Mouse (Mus musculus) MEL (cell line): ENCODE data around the gene Ccs. TPM values are rescaled to one million over a fixed set of nuclear protein-coding genes. Genes with fewer than 3 reads are reported as not detected.
A peak's percentile ranks its signal among the peaks of the same experiment; 100 is the strongest.

Source experiments
- DNase-seq: peaks from one replicate; pipeline ENCODE4 v3.0.0; 2011; ENCODE audit warnings: low read depth, low spot score
- H3K27ac ChIP-seq: 2 replicates; pipeline ENCODE4 v1.5.1; 2012; ENCODE audit warnings: low read depth, mild to moderate bottlenecking, control low read depth, low read length, moderate library complexity; ENCODE audit not compliant: control insufficient read depth
- H3K27me3 ChIP-seq, 2 experiments: fragments of 150-350 bp in 1 of 2; sonication (generic) in 1 of 2; 2 replicates each; pipeline ENCODE4 v1.6.1; 2012; ENCODE audit warnings: low read length in 2 of 2, mild to moderate bottlenecking in 2 of 2, improper control_type of control experiment in 1 of 2, moderate library complexity in 1 of 2; ENCODE audit not compliant: insufficient read depth in 2 of 2, control insufficient read depth in 1 of 2
- H3K36me3 ChIP-seq, 2 experiments: 2 replicates each; pipeline ENCODE4 v1.6.1; 2012 to 2014; ENCODE audit warnings: low read length in 2 of 2, improper control_type of control experiment in 1 of 2, inconsistent platforms in 1 of 2, mild to moderate bottlenecking in 1 of 2; ENCODE audit not compliant: insufficient read depth in 2 of 2, control insufficient read depth in 1 of 2
- H3K4me1 ChIP-seq, 2 experiments: fragments of 150-350 bp in 1 of 2; sonication (generic) in 1 of 2; 2 replicates each; pipeline ENCODE4 v1.6.1; 2012; ENCODE audit warnings: low read length in 2 of 2, improper control_type of control experiment in 1 of 2, mild to moderate bottlenecking in 1 of 2; ENCODE audit not compliant: insufficient read depth in 2 of 2, control insufficient read depth in 1 of 2
- H3K4me3 ChIP-seq, 2 experiments: fragments of 150-350 bp in 1 of 2; sonication (generic) in 1 of 2; 2 replicates each; pipeline ENCODE4 v1.5.1; 2012; ENCODE audit warnings: low read depth in 2 of 2, low read length in 2 of 2, mild to moderate bottlenecking in 2 of 2, moderate library complexity in 2 of 2, control low read depth in 1 of 2, improper control_type of control experiment in 1 of 2; ENCODE audit not compliant: control insufficient read depth in 1 of 2, insufficient read depth in 1 of 2
- H3K79me2 ChIP-seq: 2 replicates; pipeline ENCODE4 v1.6.1; 2012; ENCODE audit warnings: mild to moderate bottlenecking, low read length, moderate library complexity; ENCODE audit not compliant: control insufficient read depth, poor library complexity, insufficient read depth
- H3K9ac ChIP-seq: 2 replicates; pipeline ENCODE4 v1.6.1; 2012; ENCODE audit warnings: low read depth, mild to moderate bottlenecking, control low read depth, low read length, moderate library complexity; ENCODE audit not compliant: control insufficient read depth, poor library complexity, severe bottlenecking
- H3K9me3 ChIP-seq: fragments of 150-350 bp; sonication (generic); replicated peaks from 2 replicates; pipeline ENCODE4 v1.6.1; 2012; ENCODE audit warnings: mild to moderate bottlenecking, low read length, improper control_type of control experiment, moderate library complexity; ENCODE audit not compliant: insufficient read depth
- BHLHE40 ChIP-seq: IDR thresholded peaks from 2 replicates; pipeline ENCODE4 v1.6.1; 2012; ENCODE audit warnings: low read depth, mild to moderate bottlenecking, inconsistent platforms, low read length, improper control_type of control experiment, borderline replicate concordance
- CTCF ChIP-seq, 3 experiments: IDR thresholded peaks in 2 of 3; conservative IDR thresholded peaks in 1 of 3; 2 replicates each; pipeline ENCODE4 v1.5.1; 2011 to 2012; ENCODE audit warnings: low read length in 3 of 3, low read depth in 2 of 3, mild to moderate bottlenecking in 2 of 3, improper control_type of control experiment in 1 of 3, inconsistent platforms in 1 of 3, mixed read lengths in 1 of 3, moderate library complexity in 1 of 3; ENCODE audit not compliant: control insufficient read depth in 1 of 3, insufficient read depth in 1 of 3, poor library complexity in 1 of 3, severe bottlenecking in 1 of 3
- E2F4 ChIP-seq: IDR thresholded peaks from 2 replicates; pipeline ENCODE4 v1.6.1; 2011; ENCODE audit warnings: low read depth, low read length, improper control_type of control experiment, borderline replicate concordance
- HCFC1 ChIP-seq: IDR thresholded peaks from 2 replicates; pipeline ENCODE4 v1.6.1; 2012; ENCODE audit warnings: low read depth, mild to moderate bottlenecking, inconsistent platforms, low read length, improper control_type of control experiment, moderate library complexity
- JUND ChIP-seq: IDR thresholded peaks from 2 replicates; pipeline ENCODE4 v1.6.1; 2011; ENCODE audit warnings: low read depth, mild to moderate bottlenecking, improper control_type of control experiment, low read length
- MAFK ChIP-seq: IDR thresholded peaks from 2 replicates; pipeline ENCODE4 v1.6.1; 2011; ENCODE audit warnings: low read depth, mild to moderate bottlenecking, low read length, improper control_type of control experiment, borderline replicate concordance
- MAZ ChIP-seq: IDR thresholded peaks from 2 replicates; pipeline ENCODE4 v1.6.1; 2012; ENCODE audit warnings: low read depth, mild to moderate bottlenecking, inconsistent platforms, low read length, improper control_type of control experiment
- MEF2A ChIP-seq: IDR thresholded peaks from 2 replicates; pipeline ENCODE4 v1.6.1; 2014; ENCODE audit warnings: low read depth, mild to moderate bottlenecking, inconsistent platforms, low read length, improper control_type of control experiment; ENCODE audit not compliant: poor library complexity, insufficient replicate concordance, severe bottlenecking; ENCODE audit errors: extremely low read depth
- MYB ChIP-seq: IDR thresholded peaks from 2 replicates; pipeline ENCODE4 v1.6.1; 2011; ENCODE audit warnings: mild to moderate bottlenecking, low read depth, low read length, improper control_type of control experiment
- NELFE ChIP-seq: IDR thresholded peaks from 2 replicates; pipeline ENCODE4 v1.6.1; 2011; ENCODE audit warnings: low read depth, low read length, improper control_type of control experiment
- NRF1 ChIP-seq: IDR thresholded peaks from 2 replicates; pipeline ENCODE4 v1.6.1; 2014; ENCODE audit warnings: low read depth, mild to moderate bottlenecking, inconsistent platforms, low read length, improper control_type of control experiment, moderate library complexity; ENCODE audit not compliant: poor library complexity, insufficient read depth, severe bottlenecking
- POLR2A ChIP-seq, 2 experiments: IDR thresholded peaks; 2 replicates each; pipeline ENCODE4 v1.6.1; 2011 to 2012; ENCODE audit warnings: low read length in 2 of 2, mild to moderate bottlenecking in 2 of 2, control low read depth in 1 of 2, improper control_type of control experiment in 1 of 2, low read depth in 1 of 2, moderate library complexity in 1 of 2; ENCODE audit not compliant: control insufficient read depth in 1 of 2, insufficient read depth in 1 of 2, poor library complexity in 1 of 2
- RAD21 ChIP-seq: IDR thresholded peaks from 2 replicates; pipeline ENCODE4 v1.6.1; 2011; ENCODE audit warnings: mild to moderate bottlenecking, low read depth, low read length, improper control_type of control experiment
- SIN3A ChIP-seq: IDR thresholded peaks from 2 replicates; pipeline ENCODE4 v1.6.1; 2012; ENCODE audit warnings: low read length, improper control_type of control experiment, inconsistent platforms
- SMC3 ChIP-seq: IDR thresholded peaks from 2 replicates; pipeline ENCODE4 v1.6.1; 2011; ENCODE audit warnings: low read depth, low read length, improper control_type of control experiment
- TAL1 ChIP-seq: IDR thresholded peaks from 2 replicates; pipeline ENCODE4 v1.6.1; 2012; ENCODE audit warnings: mild to moderate bottlenecking, inconsistent platforms, low read length, moderate library complexity, mixed read lengths
- TCF12 ChIP-seq: IDR thresholded peaks from 2 replicates; pipeline ENCODE4 v1.6.1; 2014; ENCODE audit warnings: low read depth, mild to moderate bottlenecking, inconsistent platforms, low read length, improper control_type of control experiment, moderate library complexity
- UBTF ChIP-seq: IDR thresholded peaks from 2 replicates; pipeline ENCODE4 v1.6.1; 2012; ENCODE audit warnings: low read depth, mild to moderate bottlenecking, inconsistent platforms, low read length, improper control_type of control experiment, moderate library complexity, borderline replicate concordance; ENCODE audit not compliant: insufficient read depth
- ZNF384 ChIP-seq: IDR thresholded peaks from 2 replicates; pipeline ENCODE4 v1.6.1; 2012; ENCODE audit warnings: low read depth, mild to moderate bottlenecking, inconsistent platforms, low read length, improper control_type of control experiment
- polyA plus RNA-seq, 2 experiments: library from polyadenylated mRNA; stranded (reverse) in 1 of 2; unstranded in 1 of 2; fragments of >175 nt in 1 of 2; fragments of >200 nt in 1 of 2; gene quantifications; 2 replicates each; pipeline versions ENCODE4 v1.2.1 to v1.2.4; 2012; ENCODE audit warnings: low replicate concordance in 2 of 2, low read depth in 1 of 2; ENCODE audit not compliant: insufficient read length in 2 of 2, insufficient read depth in 1 of 2, missing spikeins in 1 of 2
- total RNA-seq: library from RNA; depleted of rRNA; stranded (reverse); fragments of 300-350 nt; gene quantifications from 2 replicates; pipeline ENCODE4 v1.2.3, GENCODE M21; 2012

Gene Ccs
- total and polyA plus RNA-seq, 3 experiments: 48.3 to 56.6 TPM; not detected in 1

- H3K27me3 ChIP-seq: no peaks in the 10 kb centered on the region
- peak overlapping the region; percentile 87 to 98 for H3K4me3 ChIP-seq
- H3K9me3 ChIP-seq: no peaks in the 10 kb centered on the region
- peak overlapping the region; percentile 89 for H3K27ac ChIP-seq
- H3K79me2 ChIP-seq: peaks cover 71% of the 10 kb centered on the region
- peaks cover 33 to 76% of the 10 kb centered on the region in 2 experiments for H3K36me3 ChIP-seq
- no peak for DNase-seq
- TF ChIP-seq POLR2A (IDR thresholded peaks at IDR 0.05; ENCODE audit: control insufficient read depth in 1 of 2, insufficient read depth in 1 of 2, low read depth in 1 of 2, low read length in 2 of 2, poor library complexity in 1 of 2): peak in 1 of 2 experiments; percentile 65; a peak in 1 of 4 replicates
- TF ChIP-seq MAFK: no peak
- TF ChIP-seq, all 39 proteins: peak for 1
- Histone ChIP-seq H3K4me1 (peaks cover 22 to 39% of the 10 kb centered on the region in 2 experiments), H3K9ac (peak overlapping the region; percentile 95)
Observed at GRCm38 (mm10) chr19:4793281-4793830, 45.8 kb downstream of the Ccs start.

- Histone ChIP-seq H3K79me2 (peaks cover 66% of the 10 kb centered on the region), H3K9me3 (no peaks in the 10 kb centered on the region), H3K4me1 (peaks cover 0 to 12% of the 10 kb centered on the region in 2 experiments; a peak in 2 of 4 replicates), H3K36me3 (peaks cover 44 to 71% of the 10 kb centered on the region in 2 experiments), H3K4me3 (no peak overlapping the region), H3K9ac (no peak overlapping the region), H3K27ac (no peak overlapping the region), H3K27me3 (no peaks in the 10 kb centered on the region)
- DNase-seq: no peak
- TF ChIP-seq TAL1: no peak
- no peak for TF ChIP-seq JUND
- no peak for TF ChIP-seq UBTF
- no peak for TF ChIP-seq E2F4
- TF ChIP-seq TCF12: no peak
- TF ChIP-seq RAD21: no peak
- no peak for TF ChIP-seq BHLHE40
- TF ChIP-seq NELFE: no peak
- no peak for TF ChIP-seq ZNF384
- TF ChIP-seq CTCF (IDR thresholded peaks at IDR 0.05 in 2 of 3, conservative IDR thresholded peaks at IDR 0.05 in 1 of 3; ENCODE audit: control insufficient read depth in 1 of 3, insufficient read depth in 1 of 3, low read depth in 2 of 3, low read length in 3 of 3, poor library complexity in 1 of 3, severe bottlenecking in 1 of 3): no peak
- TF ChIP-seq HCFC1: no peak
- TF ChIP-seq NRF1: no peak
Observed at GRCm38 (mm10) chr19:4786313-4786712, 52.8 kb downstream of the Ccs start.

GRCm38 (mm10) chr19:4785206-4785605 is 53.9 kb downstream of the Ccs start:
- DNase-seq: no peak
- H3K9ac ChIP-seq: no peak overlapping the region
- TF ChIP-seq MYB (no peak), POLR2A (IDR thresholded peaks at IDR 0.05; ENCODE audit: control insufficient read depth in 1 of 2, insufficient read depth in 1 of 2, low read depth in 1 of 2, low read length in 2 of 2, poor library complexity in 1 of 2) (no peak), MEF2A (no peak), SMC3 (no peak), ZNF384 (no peak), SIN3A (no peak), E2F4 (no peak), HCFC1 (no peak), MAZ (no peak)
- peaks cover 0 to 7% of the 10 kb centered on the region in 2 experiments; a peak in 2 of 4 replicates for H3K4me1 ChIP-seq
- peaks cover 36 to 69% of the 10 kb centered on the region in 2 experiments for H3K36me3 ChIP-seq
- H3K4me3 ChIP-seq: no peak overlapping the region
- no peaks in the 10 kb centered on the region for H3K27me3 ChIP-seq
- peaks cover 60% of the 10 kb centered on the region for H3K79me2 ChIP-seq
- no peaks in the 10 kb centered on the region for H3K9me3 ChIP-seq
- H3K27ac ChIP-seq: no peak overlapping the region
